Mouse (Mus musculus) embryonic fibroblast, embryonic 13.5 days (primary cell): ENCODE results near the gene Cdca3.

Experiments used
- CTCF ChIP-seq: IDR thresholded peaks from 2 replicates; pipeline ENCODE4 v1.5.1; 2011; ENCODE audit warnings: mild to moderate bottlenecking, control low read depth, low read length, moderate library complexity, borderline replicate concordance; ENCODE audit not compliant: insufficient read depth
- POLR2A ChIP-seq: IDR thresholded peaks from 2 replicates; pipeline ENCODE4 v1.6.1; 2011; ENCODE audit warnings: low read depth, mild to moderate bottlenecking, control low read depth, low read length, moderate library complexity

DNA sequence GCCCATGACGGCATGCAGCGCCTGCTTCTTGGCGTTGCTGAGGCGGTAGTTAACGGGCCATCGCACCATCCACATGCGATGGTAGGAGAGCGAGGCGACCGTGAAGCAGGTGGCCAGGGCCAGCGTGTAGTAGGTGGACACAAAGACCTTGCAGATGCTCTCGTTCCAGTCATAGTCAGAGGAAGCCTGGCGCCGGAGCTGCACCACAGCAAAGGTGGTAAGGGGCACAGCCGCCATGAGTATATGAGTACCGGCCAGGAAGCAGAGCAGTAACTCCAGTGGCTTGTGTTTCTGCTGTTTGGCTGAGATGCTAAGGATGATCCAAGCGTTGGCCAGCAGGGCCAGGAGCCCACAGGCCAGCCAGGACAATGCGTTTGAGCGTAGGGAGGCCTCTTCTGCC is 31.9 kb downstream of the Cdca3 start:
- TF ChIP-seq CTCF: no peak
- 0 out of 2 replicates have a peak, but pooled peaks have one; percentile 11 for TF ChIP-seq POLR2A
